Mouse (Mus musculus): ENCODE results near the gene Map3k20.

The Map3k20 gene

GRCm38 (mm10) chr2:72281971-72282370, 3.5 kb upstream of the Map3k20 start:
- no peak for DNase-seq

- DNase-seq = no peak
Measured at GRCm38 (mm10) chr2:72282733-72283132, 2.7 kb upstream of the Map3k20 start.

- no peak for DNase-seq
Measured at GRCm38 (mm10) chr2:72284689-72285088, 748 bp upstream of the Map3k20 start.

DNA sequence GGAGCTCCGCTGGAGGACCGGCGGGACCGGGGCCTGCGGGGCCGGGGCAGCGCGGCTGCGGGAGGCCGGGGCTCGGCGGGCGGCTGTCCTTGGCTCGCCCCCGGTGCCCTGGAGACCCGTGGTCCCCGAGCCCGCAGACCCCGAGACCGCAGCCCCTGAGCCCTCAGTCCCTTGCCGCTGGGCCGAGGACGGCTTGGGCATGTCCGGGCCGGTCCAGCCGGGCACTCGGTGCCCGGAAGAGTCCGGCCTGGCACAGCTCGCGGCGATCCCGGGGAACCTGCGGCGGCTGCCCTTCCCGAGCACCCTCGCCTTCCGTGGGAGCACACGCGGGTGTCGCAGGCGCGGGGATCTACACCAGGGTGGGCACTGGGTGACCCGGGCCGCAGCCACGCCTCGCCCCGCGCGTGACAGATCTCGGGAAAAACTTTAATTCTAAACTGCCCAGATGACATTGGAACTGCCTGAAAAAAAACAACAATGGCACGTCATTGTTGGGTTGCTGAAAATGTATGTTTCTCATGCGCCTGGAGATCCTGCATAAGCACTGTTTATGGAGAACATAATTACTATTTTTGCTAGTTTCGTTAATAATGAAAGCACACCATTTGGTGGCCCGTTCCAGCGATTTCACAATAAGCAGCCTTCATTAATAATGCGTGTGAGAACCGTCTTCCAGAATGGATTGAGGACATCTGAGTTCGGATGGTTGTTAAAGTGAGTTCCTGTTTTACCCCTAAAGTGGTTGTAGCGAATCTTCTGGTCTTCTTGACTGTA, 638 bp downstream of the Map3k20 start:
- DNase-seq = peak; percentile 8

GRCm38 (mm10) chr2:72287142-72287541, 1.7 kb downstream of the Map3k20 start:
- DNase-seq = no peak

DNA sequence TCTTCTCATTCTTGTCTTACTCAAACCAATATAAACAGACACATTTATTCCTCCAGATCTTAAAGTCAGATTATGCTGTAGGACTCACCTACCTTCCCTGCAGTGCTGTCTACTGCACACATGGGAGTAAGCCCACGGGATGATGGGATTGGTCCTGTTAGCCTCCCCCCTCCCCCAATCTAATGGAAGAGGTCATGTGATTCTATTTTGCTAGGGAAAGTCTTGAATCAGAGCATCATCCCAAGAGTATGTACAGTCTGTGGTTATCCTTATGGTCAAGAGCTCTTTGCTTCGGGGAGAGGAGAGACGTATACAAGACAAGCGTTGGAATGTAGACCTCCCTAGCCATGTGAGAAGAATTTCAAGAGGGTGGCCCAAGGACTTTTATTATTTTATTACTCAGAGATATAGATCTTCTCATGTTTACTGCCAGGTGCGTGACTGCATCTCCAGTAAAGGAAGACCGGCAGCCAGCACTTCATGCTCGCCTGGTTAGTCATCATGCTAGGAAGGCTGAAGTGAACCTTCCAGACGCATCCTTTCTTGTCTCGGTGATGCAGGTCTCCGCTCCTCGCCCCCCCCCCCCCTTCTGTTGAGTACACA, 3.6 kb downstream of the Map3k20 start:
- no peak for DNase-seq

GRCm38 (mm10) chr2:72291103-72291502, 5.7 kb downstream of the Map3k20 start:
- no peak for DNase-seq

- no peak for DNase-seq
Measured at GRCm38 (mm10) chr2:72292573-72292972, 7.1 kb downstream of the Map3k20 start.

DNA sequence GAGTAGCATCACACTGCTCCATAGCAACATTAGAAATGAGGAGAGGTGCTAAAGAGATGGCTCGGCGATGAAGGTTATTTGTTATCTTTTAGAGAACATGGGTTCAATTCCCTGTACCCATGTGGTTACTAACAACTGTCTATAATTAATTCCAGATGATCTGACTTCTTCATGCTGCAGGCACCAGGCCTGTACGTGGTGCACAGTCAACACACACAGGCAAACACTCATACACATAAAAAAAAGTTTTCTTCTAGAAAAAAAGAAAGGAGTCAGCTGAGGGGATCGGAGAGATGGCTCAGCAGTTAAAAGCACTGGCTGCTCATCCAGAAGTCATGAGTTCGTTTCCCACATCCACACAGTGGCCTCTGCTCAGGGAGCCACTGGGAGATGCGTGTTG, 9.6 kb downstream of the Map3k20 start:
- no peak for DNase-seq

- no peak for DNase-seq
Measured at GRCm38 (mm10) chr2:72296984-72297715, 11.7 kb downstream of the Map3k20 start.

DNA sequence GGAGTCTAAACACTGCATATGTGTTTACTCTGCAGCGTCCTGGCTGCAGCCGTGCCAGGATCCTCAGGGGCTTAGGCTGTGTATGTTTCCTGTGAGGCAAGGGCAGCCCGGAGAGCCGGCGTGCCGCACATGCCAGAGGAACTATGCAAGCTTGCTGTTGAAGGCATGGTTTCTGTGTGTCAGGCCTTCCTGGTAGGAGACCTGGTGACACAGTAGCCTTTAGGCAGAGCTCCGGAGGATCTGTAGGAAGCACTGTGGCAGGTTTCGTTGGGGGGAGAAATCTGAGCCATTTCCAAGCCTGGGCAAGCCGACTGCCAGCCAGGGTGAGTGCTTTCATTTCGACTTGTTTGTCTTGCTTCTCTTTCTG, 12.3 kb downstream of the Map3k20 start:
- DNase-seq = no peak

GRCm38 (mm10) chr2:72298406-72298805, 13.0 kb downstream of the Map3k20 start:
- no peak for DNase-seq

DNA sequence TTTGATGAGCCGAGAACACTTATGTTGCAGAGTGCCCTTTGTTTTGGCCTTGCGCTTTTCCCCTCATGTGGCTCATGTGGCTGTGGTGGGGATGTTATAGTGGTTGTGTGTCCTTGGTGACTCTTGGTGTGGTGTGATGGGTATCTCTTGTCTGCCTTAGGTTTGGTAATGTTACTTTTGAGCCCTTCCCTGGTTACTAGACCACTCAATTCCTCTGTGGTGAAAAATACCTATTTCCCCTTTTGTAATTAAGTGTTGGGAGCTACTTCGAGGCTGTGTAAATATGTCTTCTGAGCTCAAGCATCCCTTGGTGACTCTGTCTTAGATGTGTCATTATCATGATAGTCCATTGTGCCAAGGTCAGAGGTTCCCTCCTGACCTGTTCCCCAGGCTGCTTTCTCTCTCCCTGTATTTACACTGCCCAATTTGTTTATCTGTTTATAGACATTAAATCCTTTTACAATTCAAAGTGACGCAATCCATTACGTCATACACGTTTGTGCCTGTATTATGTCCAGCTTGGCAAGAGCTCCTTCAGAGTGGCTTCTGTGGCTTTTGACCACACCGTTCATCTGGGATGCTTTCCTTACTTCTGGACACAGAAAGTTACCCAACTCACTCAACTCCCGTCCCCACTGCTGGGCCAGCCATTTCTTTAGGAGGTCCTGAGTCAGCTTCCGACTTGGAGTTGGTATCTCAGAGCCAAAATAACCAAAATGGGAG, 15.9 kb downstream of the Map3k20 start:
- DNase-seq = no peak

DNA sequence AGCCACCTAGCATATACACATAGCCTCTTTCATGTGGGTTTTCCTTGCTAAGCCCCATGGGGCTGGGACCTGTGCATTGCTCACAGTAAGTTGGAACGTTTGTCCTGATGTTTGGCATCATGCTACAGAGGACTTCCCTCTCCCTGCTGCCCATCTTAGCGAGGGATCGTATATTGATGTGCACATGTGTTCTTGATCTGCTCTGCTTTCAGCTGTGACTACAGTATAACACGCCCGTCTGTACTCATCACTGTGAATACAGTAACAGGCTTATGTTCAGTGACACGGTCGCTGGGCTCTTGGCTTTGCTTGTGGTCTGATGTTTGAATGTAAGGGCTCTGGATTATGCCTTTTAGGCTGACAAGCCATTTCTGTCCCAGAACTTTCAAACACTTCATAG, 20.3 kb downstream of the Map3k20 start:
- no peak for DNase-seq

- no peak for DNase-seq
Measured at GRCm38 (mm10) chr2:72308351-72308750, 22.9 kb downstream of the Map3k20 start.

DNA sequence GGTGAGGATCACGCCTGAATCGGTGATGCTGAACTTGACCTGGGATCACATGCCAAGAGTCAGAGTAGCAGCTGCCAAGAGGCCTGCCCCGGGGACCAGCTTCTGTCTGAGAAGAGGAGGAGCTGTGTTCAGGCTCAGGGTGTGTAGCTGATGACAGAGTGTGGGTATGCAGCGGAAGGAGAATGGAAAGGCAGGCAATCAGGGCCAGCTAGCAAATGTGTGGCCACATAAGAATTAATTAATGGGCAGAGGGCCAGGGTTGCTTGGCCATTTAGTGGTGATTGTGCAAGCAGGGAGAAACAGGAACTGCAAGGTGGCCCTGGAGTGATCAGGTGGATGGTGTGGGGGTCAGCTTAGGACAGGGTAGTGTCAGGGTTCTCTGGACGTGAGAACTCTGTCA, 23.5 kb downstream of the Map3k20 start:
- DNase-seq = no peak

GRCm38 (mm10) chr2:72311486-72311885, 26.0 kb downstream of the Map3k20 start:
- DNase-seq = no peak

- DNase-seq = no peak
Measured at GRCm38 (mm10) chr2:72313312-72313711, 27.9 kb downstream of the Map3k20 start.

- no peak for DNase-seq
Measured at GRCm38 (mm10) chr2:72318421-72318820, 33.0 kb downstream of the Map3k20 start.

- no peak for DNase-seq
Measured at GRCm38 (mm10) chr2:72319028-72319798, 33.8 kb downstream of the Map3k20 start.

DNA sequence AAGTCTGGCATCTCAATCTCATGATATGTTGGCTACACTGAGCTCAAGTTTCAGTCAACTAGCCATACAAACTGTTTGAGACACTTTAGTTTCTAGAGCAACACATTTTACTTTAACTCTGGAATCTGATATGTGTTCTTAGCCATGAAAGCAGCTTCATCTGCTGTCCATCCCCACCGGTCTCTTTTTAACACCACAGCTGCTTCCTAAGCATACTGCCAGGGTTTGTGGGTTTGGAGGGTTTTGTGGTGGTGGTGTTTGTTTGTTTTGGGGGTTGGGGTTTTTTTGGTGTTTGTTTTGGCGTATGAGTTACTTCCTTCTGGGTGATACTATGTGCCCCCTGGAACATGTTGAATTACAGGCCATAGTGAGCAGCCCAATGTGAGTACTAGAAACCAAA, 35.2 kb downstream of the Map3k20 start:
- no peak for DNase-seq

DNA sequence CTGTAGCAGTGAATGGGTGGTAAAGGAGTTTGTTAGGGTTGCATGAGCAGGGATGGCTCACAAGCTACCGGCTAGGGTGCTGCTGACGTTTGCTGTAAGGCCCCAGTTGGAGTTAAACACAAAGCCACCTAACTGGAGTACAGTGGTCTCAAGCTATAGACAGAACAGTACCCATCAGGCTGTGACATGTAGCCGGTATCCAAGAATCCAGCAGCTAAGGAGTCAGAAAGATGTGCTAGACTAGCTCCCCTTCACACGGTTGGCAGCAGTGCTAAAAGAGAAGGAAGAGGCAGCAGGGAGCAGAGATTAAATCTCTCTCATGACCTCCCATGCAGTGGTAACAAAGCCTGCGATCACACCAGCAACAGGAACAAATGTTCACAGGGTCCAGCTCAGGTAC, 36.2 kb downstream of the Map3k20 start:
- no peak for DNase-seq

All from cerebellum, adult 11 months (tissue).